In the genomic region with DNA sequence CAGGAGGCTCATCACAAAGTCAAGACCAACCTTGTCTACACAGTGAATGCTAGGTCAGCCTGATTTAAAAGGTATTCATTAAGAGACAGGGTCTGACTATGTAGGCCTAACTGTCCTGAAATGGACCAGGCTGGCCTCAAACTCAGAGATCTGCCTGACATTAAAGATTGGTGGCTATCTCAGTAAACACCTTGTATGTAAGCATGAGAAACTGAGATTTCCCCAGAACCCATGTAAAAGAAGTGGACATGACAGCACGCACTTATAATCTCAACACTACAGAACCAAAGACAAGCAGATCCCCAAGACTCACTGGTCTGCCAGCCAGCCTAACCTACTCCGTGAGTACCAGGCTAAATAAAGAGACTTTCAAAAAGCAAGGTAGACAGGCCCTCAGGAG, we compare ENCODE assay signal across 26 mouse cellular contexts. TPM values are rescaled to one million over a fixed set of nuclear protein-coding genes. Genes with fewer than 3 reads are reported as not detected.
DNase-seq lines count a peak whose midpoint lies in the region; ATAC-seq and TF ChIP-seq lines count a peak whose summit lies in the region.
"Had no signal": no experiment of that assay in that cellular context is flagged by ENCODE, and none has a peak within 500 bp of the region (broad histone marks: within the 10 kb centered on the region; RNA-seq: fewer than 3 reads in every experiment).

No protein-coding gene starts in this region.

- no peak for TF ChIP-seq RAD21 in MEL (IDR thresholded peaks at IDR 0.05; ENCODE audit: low read depth, low read length)

- peaks cover 29% of the 10 kb centered on the region for H3K79me2 ChIP-seq in MEL (ENCODE audit: control insufficient read depth, insufficient read depth, low read length, poor library complexity)

- peaks cover 4 to 38% of the 10 kb centered on the region in 2 experiments; a peak in 3 of 4 replicates for H3K36me3 ChIP-seq in MEL (ENCODE audit: control insufficient read depth in 1 of 2, insufficient read depth in 2 of 2, low read length in 2 of 2)
- H3K36me3 ChIP-seq in liver, embryonic 13.5 days = peaks cover 54% of the 10 kb centered on the region
- peaks cover 39% of the 10 kb centered on the region for H3K36me3 ChIP-seq in liver, embryonic 16.5 days (ENCODE audit: control insufficient read depth, insufficient read depth)
- H3K36me3 ChIP-seq in forebrain, postnatal 0 days (ENCODE audit: insufficient read depth) = peaks cover 42% of the 10 kb centered on the region

- ATAC-seq in liver, embryonic 13.5 days (ENCODE audit: low read depth) = no peak
- no peak for ATAC-seq in liver, embryonic 16.5 days (ENCODE audit: low read depth)
- no peak for ATAC-seq in megakaryocyte, adult 5-6 weeks (ENCODE audit: poor library complexity, severe bottlenecking)
- ATAC-seq in forebrain, postnatal 0 days = no peak
- ATAC-seq: CD4-positive, CD25-positive, alpha-beta regulatory T cell, adult 4 months; forebrain, embryonic 13.5 days; hindbrain, embryonic 16.5 days; Patski had no signal

- H3K4me3 ChIP-seq in MEL (ENCODE audit: control insufficient read depth in 1 of 2, insufficient read depth in 1 of 2, low read depth in 2 of 2, low read length in 2 of 2) = no peak overlapping the region
- peak overlapping the region; percentile 95 for H3K4me3 ChIP-seq in liver, embryonic 13.5 days (replicated peaks)
- H3K4me3 ChIP-seq in liver, embryonic 16.5 days (ENCODE audit: low read depth, low read length) = peak overlapping the region; percentile 20; the same call in 1 of the 2 replicates
- H3K4me3 ChIP-seq in forebrain, postnatal 0 days (ENCODE audit: low read depth, low read length) = no peak overlapping the region
- H3K4me3 ChIP-seq: embryonic facial prominence, embryonic 12.5 days; embryonic facial prominence, embryonic 15.5 days; forebrain, embryonic 10.5 days; forebrain, embryonic 13.5 days; heart, embryonic 12.5 days; hindbrain, embryonic 13.5 days had no signal

- 53% methylated on average over 2 of the region's 2 CpGs for WGBS in liver, embryonic 13.5 days (ENCODE audit: insufficient replicate concordance)
- WGBS in liver, embryonic 16.5 days (ENCODE audit: insufficient replicate concordance) = 59% methylated on average over 2 of the region's 2 CpGs
- WGBS in forebrain, postnatal 0 days = 98% methylated on average over 2 of the region's 2 CpGs

- no peak for TF ChIP-seq CTCF in MEL (IDR thresholded peaks at IDR 0.05 in 2 of 3, conservative IDR thresholded peaks at IDR 0.05 in 1 of 3; ENCODE audit: control insufficient read depth in 1 of 3, insufficient read depth in 1 of 3, low read depth in 2 of 3, low read length in 3 of 3, poor library complexity in 1 of 3, severe bottlenecking in 1 of 3)
- no peak for TF ChIP-seq CTCF in forebrain, postnatal 0 days (IDR thresholded peaks at IDR 0.05; ENCODE audit: low read depth)

- no peak overlapping the region for H3K9ac ChIP-seq in MEL (ENCODE audit: control insufficient read depth, low read depth, low read length, poor library complexity, severe bottlenecking)
- peak overlapping the region; percentile 99 for H3K9ac ChIP-seq in liver, embryonic 13.5 days
- H3K9ac ChIP-seq in liver, embryonic 16.5 days (ENCODE audit: low read depth, low read length) = peak overlapping the region; percentile 8; the same call in 1 of the 2 replicates
- H3K9ac ChIP-seq in forebrain, postnatal 0 days = no peak overlapping the region
- H3K9ac ChIP-seq: embryonic facial prominence, embryonic 12.5 days; embryonic facial prominence, embryonic 15.5 days; forebrain, embryonic 13.5 days; heart, embryonic 12.5 days had no signal

- peaks cover 14 to 43% of the 10 kb centered on the region in 2 experiments for H3K4me1 ChIP-seq in MEL (ENCODE audit: control insufficient read depth in 1 of 2, insufficient read depth in 2 of 2, low read length in 2 of 2)
- H3K4me1 ChIP-seq in liver, embryonic 13.5 days (replicated peaks) = peaks cover 77% of the 10 kb centered on the region
- H3K4me1 ChIP-seq in liver, embryonic 16.5 days (ENCODE audit: control insufficient read depth, low read depth, low read length) = peaks cover 61% of the 10 kb centered on the region
- H3K4me1 ChIP-seq in forebrain, postnatal 0 days (ENCODE audit: insufficient read depth) = peaks cover 6% of the 10 kb centered on the region

- no peak overlapping the region for H3K27ac ChIP-seq in MEL (ENCODE audit: control insufficient read depth, low read depth, low read length)
- H3K27ac ChIP-seq in liver, embryonic 13.5 days = peak overlapping the region; percentile 100
- peak overlapping the region; percentile 95 for H3K27ac ChIP-seq in liver, embryonic 16.5 days (ENCODE audit: low read length)
- H3K27ac ChIP-seq in forebrain, postnatal 0 days (ENCODE audit: low read depth, low read length) = no peak overlapping the region
- H3K27ac ChIP-seq: embryonic facial prominence, embryonic 12.5 days; embryonic facial prominence, embryonic 15.5 days; forebrain, embryonic 10.5 days; forebrain, embryonic 13.5 days; hindbrain, embryonic 13.5 days had no signal

- intact Hi-C loops in left cerebral cortex, postnatal 36 days (cut with DNase I) = no loop called here

- no peak for TF ChIP-seq EP300 in MEL (IDR thresholded peaks at IDR 0.05; ENCODE audit: low read depth in 1 of 2, low read length in 2 of 2)

- H3K4me2 ChIP-seq in liver, embryonic 13.5 days = peak overlapping the region; percentile 93
- peak overlapping the region; percentile 64 for H3K4me2 ChIP-seq in liver, embryonic 16.5 days (ENCODE audit: low read depth, low read length)
- no peak overlapping the region for H3K4me2 ChIP-seq in forebrain, postnatal 0 days (ENCODE audit: low read depth)
- H3K4me2 ChIP-seq: embryonic facial prominence, embryonic 12.5 days; embryonic facial prominence, embryonic 15.5 days; forebrain, embryonic 13.5 days; heart, embryonic 12.5 days had no signal

- H3K27me3 ChIP-seq in MEL (ENCODE audit: control insufficient read depth in 1 of 2, insufficient read depth in 2 of 2, low read length in 2 of 2) = no peaks in the 10 kb centered on the region
- no peaks in the 10 kb centered on the region for H3K27me3 ChIP-seq in liver, embryonic 13.5 days
- no peaks in the 10 kb centered on the region for H3K27me3 ChIP-seq in liver, embryonic 16.5 days (ENCODE audit: control insufficient read depth, insufficient read depth, low read depth, low read length)
- no peaks in the 10 kb centered on the region for H3K27me3 ChIP-seq in forebrain, postnatal 0 days (ENCODE audit: insufficient read depth, low read length)
- H3K27me3 ChIP-seq: embryonic facial prominence, embryonic 12.5 days; embryonic facial prominence, embryonic 15.5 days; forebrain, embryonic 13.5 days; heart, embryonic 12.5 days; hindbrain, embryonic 13.5 days; Patski had no signal

- peak; percentile 2 for DNase-seq in kidney, adult 9 months
- DNase-seq in kidney, adult 8-10 months = no peak
- no peak for DNase-seq in MEL (ENCODE audit: low read depth, low spot score)
- DNase-seq in liver, embryonic 13.5 days = no peak
- no peak for DNase-seq in left cerebral cortex, postnatal 36 days (ENCODE audit: low spot score in 2 of 2)
- DNase-seq in forebrain, postnatal 0 days = no peak
- DNase-seq: adrenal gland, postnatal 10 days; adrenal gland, postnatal 36 days; cerebellum, adult 18-20 months; cerebellum, adult 9-10 months; cerebellum, postnatal 14 days; gastrocnemius, postnatal 25 days; heart, adult 18-20 months; heart, postnatal 14 days had no signal

- no peak for TF ChIP-seq POLR2A in MEL (IDR thresholded peaks at IDR 0.05; ENCODE audit: control insufficient read depth in 1 of 2, insufficient read depth in 1 of 2, low read depth in 1 of 2, low read length in 2 of 2, poor library complexity in 1 of 2)

- H3K9me3 ChIP-seq in MEL (replicated peaks; ENCODE audit: insufficient read depth, low read length) = no peaks in the 10 kb centered on the region
- H3K9me3 ChIP-seq in liver, embryonic 13.5 days (replicated peaks) = no peaks in the 10 kb centered on the region
- H3K9me3 ChIP-seq in liver, embryonic 16.5 days (replicated peaks; ENCODE audit: control insufficient read depth, low read length) = no peaks in the 10 kb centered on the region
- H3K9me3 ChIP-seq in forebrain, postnatal 0 days (ENCODE audit: low read length) = no peaks in the 10 kb centered on the region
- H3K9me3 ChIP-seq: embryonic facial prominence, embryonic 12.5 days; embryonic facial prominence, embryonic 15.5 days; forebrain, embryonic 10.5 days; forebrain, embryonic 13.5 days; heart, embryonic 12.5 days; hindbrain, embryonic 13.5 days had no signal

RNA-seq across cellular contexts. Expression of a gene that starts 4.1 kb away (rescaled TPM):
- total RNA-seq in MEL (2012; rRNA removed) = 46.4 and 54.4 TPM in 2 replicates
- polyA plus RNA-seq in MEL (2012; ENCODE audit: insufficient read depth in 1 of 2, insufficient read length in 2 of 2, low read depth in 1 of 2, low replicate concordance in 2 of 2, missing spikeins in 1 of 2) = 100 to 1,000 TPM in 1 of 2 experiments, 10 to 100 TPM in 1; 70.1 to 314 TPM
- 45.7 and 46.9 TPM in 2 replicates for polyA plus RNA-seq in liver, embryonic 13.5 days (2015; fragmentation: Nextera tagmentation; extraction: Ambion mirVana)
- polyA plus RNA-seq in liver, embryonic 16.5 days (2015; fragmentation: Nextera tagmentation; extraction: Ambion mirVana) = 46.2 and 51.1 TPM in 2 replicates
- 31.1 and 32.0 TPM in 2 replicates for total RNA-seq in megakaryocyte, adult 5-6 weeks (2015)
- total RNA-seq in megakaryocyte, adult 5-6 weeks (2017) = 50.6 and 74.5 TPM in 2 replicates
- total RNA-seq in left cerebral cortex, postnatal 36 days (2021) = 10 to 100 TPM; 28.8 to 32.6 TPM
- 47.1 and 50.3 TPM in 2 replicates for total RNA-seq in forebrain, postnatal 0 days (2014; rRNA removed)
- 57.3 and 58.3 TPM in 2 replicates for polyA plus RNA-seq in forebrain, postnatal 0 days (2015; fragmentation: Nextera tagmentation; extraction: Ambion mirVana)

RNA-seq across cellular contexts. Expression of a gene that starts 4.1 kb away (rescaled TPM):
- total RNA-seq in MEL (2012; rRNA removed) = 37.1 and 38.1 TPM in 2 replicates
- polyA plus RNA-seq in MEL (2012; ENCODE audit: insufficient read depth in 1 of 2, insufficient read length in 2 of 2, low read depth in 1 of 2, low replicate concordance in 2 of 2, missing spikeins in 1 of 2) = 10 to 100 TPM in 1 of 2 experiments, not detected in 1; 59.2 TPM
- 47.3 and 50.5 TPM in 2 replicates for polyA plus RNA-seq in liver, embryonic 13.5 days (2015; fragmentation: Nextera tagmentation; extraction: Ambion mirVana)
- 47.7 and 52.7 TPM in 2 replicates for polyA plus RNA-seq in liver, embryonic 16.5 days (2015; fragmentation: Nextera tagmentation; extraction: Ambion mirVana)
- total RNA-seq in megakaryocyte, adult 5-6 weeks (2015) = 34.9 and 37.0 TPM in 2 replicates
- 34.8 and 35.9 TPM in 2 replicates for total RNA-seq in megakaryocyte, adult 5-6 weeks (2017)
- total RNA-seq in left cerebral cortex, postnatal 36 days (2021) = 100 to 1,000 TPM; 184 to 202 TPM
- 141 and 181 TPM in 2 replicates for total RNA-seq in forebrain, postnatal 0 days (2014; rRNA removed)
- polyA plus RNA-seq in forebrain, postnatal 0 days (2015; fragmentation: Nextera tagmentation; extraction: Ambion mirVana) = 108 and 121 TPM in 2 replicates

RNA-seq across cellular contexts. Expression of a gene that starts 4.8 kb away (rescaled TPM):
- total RNA-seq in MEL (2012; rRNA removed) = 0.08 TPM in 1 of 2 replicates, not detected in the other
- under 1 TPM in 1 of 2 experiments, not detected in 1; 0.15 TPM for polyA plus RNA-seq in MEL (2012; ENCODE audit: insufficient read depth in 1 of 2, insufficient read length in 2 of 2, low read depth in 1 of 2, low replicate concordance in 2 of 2, missing spikeins in 1 of 2)
- 0.85 and 1.1 TPM in 2 replicates for polyA plus RNA-seq in liver, embryonic 13.5 days (2015; fragmentation: Nextera tagmentation; extraction: Ambion mirVana)
- polyA plus RNA-seq in liver, embryonic 16.5 days (2015; fragmentation: Nextera tagmentation; extraction: Ambion mirVana) = 2.5 and 2.6 TPM in 2 replicates
- total RNA-seq in megakaryocyte, adult 5-6 weeks (2015) = 0.31 TPM in 1 of 2 replicates, not detected in the other
- total RNA-seq in megakaryocyte, adult 5-6 weeks (2017) = not detected in 2 replicates
- total RNA-seq in left cerebral cortex, postnatal 36 days (2021) = under 1 TPM; 0.84 to 0.88 TPM
- total RNA-seq in forebrain, postnatal 0 days (2014; rRNA removed) = not detected in 2 replicates
- not detected in 2 replicates for polyA plus RNA-seq in forebrain, postnatal 0 days (2015; fragmentation: Nextera tagmentation; extraction: Ambion mirVana)
- total RNA-seq: hematopoietic stem cell, adult 5-6 weeks had no signal
- polyA plus RNA-seq: forebrain, embryonic 10.5 days; hindbrain, embryonic 13.5 days; hindbrain, embryonic 16.5 days had no signal

RNA-seq across cellular contexts. Expression of a gene that starts 13.4 kb away (rescaled TPM):
- total RNA-seq in MEL (2012; rRNA removed) = 1.7 and 2.1 TPM in 2 replicates
- polyA plus RNA-seq in MEL (2012; ENCODE audit: insufficient read depth in 1 of 2, insufficient read length in 2 of 2, low read depth in 1 of 2, low replicate concordance in 2 of 2, missing spikeins in 1 of 2) = 1 to 10 TPM in 1 of 2 experiments, not detected in 1; 5.2 TPM
- polyA plus RNA-seq in liver, embryonic 13.5 days (2015; fragmentation: Nextera tagmentation; extraction: Ambion mirVana) = 5.5 and 6.4 TPM in 2 replicates
- 5.6 and 6.0 TPM in 2 replicates for polyA plus RNA-seq in liver, embryonic 16.5 days (2015; fragmentation: Nextera tagmentation; extraction: Ambion mirVana)
- 6.5 and 11.0 TPM in 2 replicates for total RNA-seq in megakaryocyte, adult 5-6 weeks (2015)
- 8.2 and 9.9 TPM in 2 replicates for total RNA-seq in megakaryocyte, adult 5-6 weeks (2017)
- total RNA-seq in left cerebral cortex, postnatal 36 days (2021) = 1 to 10 TPM; 1.7 to 3.4 TPM
- total RNA-seq in forebrain, postnatal 0 days (2014; rRNA removed) = 3.6 and 4.2 TPM in 2 replicates
- polyA plus RNA-seq in forebrain, postnatal 0 days (2015; fragmentation: Nextera tagmentation; extraction: Ambion mirVana) = 3.9 and 4.9 TPM in 2 replicates

RNA-seq across cellular contexts. Expression of a gene that starts 30.0 kb away (rescaled TPM):
- total RNA-seq in MEL (2012; rRNA removed) = 14.4 and 15.0 TPM in 2 replicates
- polyA plus RNA-seq in MEL (2012; ENCODE audit: insufficient read depth in 1 of 2, insufficient read length in 2 of 2, low read depth in 1 of 2, low replicate concordance in 2 of 2, missing spikeins in 1 of 2) = 10 to 100 TPM in 1 of 2 experiments, not detected in 1; 18.3 TPM
- polyA plus RNA-seq in liver, embryonic 13.5 days (2015; fragmentation: Nextera tagmentation; extraction: Ambion mirVana) = 40.0 and 44.7 TPM in 2 replicates
- 41.0 and 41.1 TPM in 2 replicates for polyA plus RNA-seq in liver, embryonic 16.5 days (2015; fragmentation: Nextera tagmentation; extraction: Ambion mirVana)
- total RNA-seq in megakaryocyte, adult 5-6 weeks (2015) = 36.3 and 39.0 TPM in 2 replicates
- total RNA-seq in megakaryocyte, adult 5-6 weeks (2017) = 44.0 and 47.4 TPM in 2 replicates
- total RNA-seq in left cerebral cortex, postnatal 36 days (2021) = 10 to 100 TPM; 25.9 to 30.1 TPM
- total RNA-seq in forebrain, postnatal 0 days (2014; rRNA removed) = 33.1 and 43.5 TPM in 2 replicates
- polyA plus RNA-seq in forebrain, postnatal 0 days (2015; fragmentation: Nextera tagmentation; extraction: Ambion mirVana) = 44.9 and 48.4 TPM in 2 replicates

Comparison
In these comparisons a context has a peak if more than half of its experiments do, and no peak if none do; other contexts are left out.
1. H3K27ac ChIP-seq: peak in liver, embryonic 13.5 days (single experiment) and liver, embryonic 16.5 days (single experiment); none in MEL (single experiment) and forebrain, postnatal 0 days (single experiment).
2. H3K4me3 ChIP-seq: peak in liver, embryonic 13.5 days (single experiment) and liver, embryonic 16.5 days (single experiment); none in MEL (0 of 2) and forebrain, postnatal 0 days (single experiment).
3. H3K9ac ChIP-seq: peak in liver, embryonic 13.5 days (single experiment) and liver, embryonic 16.5 days (single experiment); none in MEL (single experiment) and forebrain, postnatal 0 days (single experiment).